Mouse (Mus musculus) forebrain, embryonic 13.5 days (tissue): Measurements from ENCODE around the gene Tcp11l1. TPM values are rescaled to one million over a fixed set of nuclear protein-coding genes. Genes with fewer than 3 reads are reported as not detected.

ENCODE experiments used
- ATAC-seq: fragments of 200-750 bp; cut with Nextera tagmentation; 2 replicates; pipeline ENCODE4 v1.8.0; 2017
- H3K27ac ChIP-seq: fragments of 300-500 bp; sonication (generic); 2 replicates; pipeline ENCODE4 v1.5.1; 2015; ENCODE audit warnings: inconsistent platforms, mild to moderate bottlenecking, moderate library complexity
- H3K27me3 ChIP-seq: fragments of 300-500 bp; sonication (generic); 2 replicates; pipeline ENCODE4 v1.6.1; 2015; ENCODE audit warnings: mild to moderate bottlenecking, inconsistent platforms
- H3K36me3 ChIP-seq: fragments of 300-500 bp; sonication (generic); 2 replicates; pipeline ENCODE4 v1.6.1; 2015; ENCODE audit warnings: mild to moderate bottlenecking, inconsistent platforms; ENCODE audit not compliant: poor library complexity, severe bottlenecking
- H3K4me1 ChIP-seq: fragments of 300-500 bp; sonication (generic); 2 replicates; pipeline ENCODE4 v1.6.1; 2015; ENCODE audit warnings: inconsistent platforms
- H3K4me2 ChIP-seq: fragments of 300-500 bp; sonication (generic); 2 replicates; pipeline ENCODE4 v1.6.1; 2015; ENCODE audit warnings: inconsistent platforms, mild to moderate bottlenecking, moderate library complexity
- H3K4me3 ChIP-seq: fragments of 300-500 bp; sonication (generic); 2 replicates; pipeline ENCODE4 v1.5.1; 2015; ENCODE audit warnings: mild to moderate bottlenecking, inconsistent platforms
- H3K9ac ChIP-seq: fragments of 300-500 bp; sonication (generic); 2 replicates; pipeline ENCODE4 v1.6.1; 2015; ENCODE audit warnings: mild to moderate bottlenecking, inconsistent platforms
- H3K9me3 ChIP-seq: fragments of 300-500 bp; sonication (generic); replicated peaks from 2 replicates; pipeline ENCODE4 v1.6.1; 2016; ENCODE audit warnings: inconsistent platforms
- WGBS: fragments of 180-500 bp; shearing (Covaris S2); methylation state at CpG from one replicate; pipeline ENCODE4 v1.1.7; 2015; 5-methylcytosine and 5-hydroxymethylcytosine counted together
- polyA plus RNA-seq: library from polyadenylated mRNA; unstranded; fragments of >200 nt; fragmentation: Nextera tagmentation; extraction: Ambion mirVana; gene quantifications from 2 replicates; pipeline ENCODE4 v1.2.1, GENCODE M21; 2015

Gene Tcp11l1
- 66.0 and 66.1 TPM in 2 replicates for polyA plus RNA-seq

DNA sequence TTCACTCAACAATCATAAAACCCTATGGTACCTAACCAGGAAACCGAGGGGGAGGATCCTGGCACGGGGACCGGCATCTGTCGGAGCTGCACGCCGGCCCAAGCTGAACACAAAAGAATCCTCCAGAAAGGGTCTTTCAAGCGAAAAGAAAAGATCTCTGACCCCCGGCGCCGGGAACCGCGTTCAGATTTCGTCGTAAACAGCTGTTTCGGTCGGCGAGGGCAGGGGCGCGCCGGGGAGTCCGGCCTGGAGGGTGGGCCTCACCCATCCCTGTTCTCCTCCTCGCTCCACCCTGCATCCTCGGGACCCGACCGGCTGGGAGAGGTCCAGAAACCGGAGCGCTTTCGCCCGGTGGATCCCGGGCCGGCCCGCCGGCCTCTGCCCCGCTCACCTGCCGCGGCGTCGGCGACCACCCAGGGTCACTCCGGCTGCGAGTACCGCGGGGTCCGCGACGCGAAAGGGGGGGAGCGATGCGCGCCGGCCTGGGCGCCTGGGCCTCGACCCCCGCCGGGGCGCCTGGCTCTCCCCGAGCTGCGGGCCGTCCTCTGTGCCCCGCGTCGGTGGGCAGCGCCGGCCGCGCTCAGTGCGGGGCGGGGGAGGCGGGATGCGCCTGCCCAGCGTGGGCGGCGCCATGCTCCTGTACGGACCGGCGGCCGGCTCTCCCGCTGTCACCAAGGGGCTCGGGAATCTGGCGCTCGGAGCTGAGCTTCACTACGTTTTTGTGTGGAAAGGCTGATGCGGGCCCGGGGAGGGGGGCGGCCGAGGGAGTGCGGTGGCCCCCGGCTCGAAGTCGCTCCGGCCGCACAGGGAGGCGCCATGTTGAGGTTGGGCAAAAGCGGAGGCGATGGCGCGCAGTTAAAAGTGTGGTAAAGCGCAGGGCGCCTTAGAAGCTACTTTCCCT, at the start of gene Tcp11l1:
Gene Tcp11l1, minus strand, starts transcription at position 585 of the 901 bp plus-strand sequence.
- WGBS: under 1% methylated on average over 81 of the region's 99 CpGs
- Histone ChIP-seq H3K27ac (peak within 1 kb of the TSS; percentile 91), H3K9ac (peak within 1 kb of the TSS; percentile 83)

DNA sequence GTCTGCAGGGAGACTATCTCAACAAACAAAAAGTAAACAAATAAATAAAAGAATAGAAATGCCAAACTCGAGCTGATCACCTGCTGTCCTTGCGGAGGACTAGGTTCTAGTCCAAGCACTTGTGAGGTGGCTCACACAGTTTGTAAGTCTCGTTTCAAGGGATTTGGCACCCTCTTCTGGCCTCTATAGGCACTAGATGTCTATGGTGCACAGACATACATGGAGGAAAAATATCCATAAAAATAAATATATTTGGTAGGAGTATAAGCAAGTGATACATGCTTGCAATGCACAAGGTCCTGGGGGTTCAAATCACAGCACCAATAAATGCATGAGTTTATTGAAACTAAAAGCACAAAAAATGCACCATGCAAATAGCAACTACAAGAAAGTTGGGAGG, 38.6 kb upstream of the Tcp11l1 start:
- 64% methylated on average over 3 of the region's 3 CpGs for WGBS
- H3K9ac ChIP-seq: no peak overlapping the region
- ATAC-seq: 0 out of 2 replicates have a peak, but pooled peaks have one; percentile 69
- no peaks in the 10 kb centered on the region for H3K9me3 ChIP-seq
- no peak overlapping the region for H3K4me3 ChIP-seq
- H3K27ac ChIP-seq: no peak overlapping the region
- H3K4me1 ChIP-seq: no peaks in the 10 kb centered on the region
- peaks cover 11% of the 10 kb centered on the region for H3K36me3 ChIP-seq
- H3K27me3 ChIP-seq: no peaks in the 10 kb centered on the region
- H3K4me2 ChIP-seq: no peak overlapping the region

More for the DNA sequence above, at the start of gene Tcp11l1:
- H3K9me3 ChIP-seq: no peaks in the 10 kb centered on the region
- ATAC-seq: peak; percentile 96
- H3K4me3 ChIP-seq: peak within 1 kb of the TSS; percentile 75
- peak within 1 kb of the TSS; percentile 70 for H3K4me2 ChIP-seq
- no peaks in the 10 kb centered on the region for H3K27me3 ChIP-seq
- H3K4me1 ChIP-seq: peaks cover 28% of the 10 kb centered on the region
- peaks cover 5% of the 10 kb centered on the region; the same call in 1 of the 2 replicates for H3K36me3 ChIP-seq

- H3K36me3 ChIP-seq: peaks cover 7% of the 10 kb centered on the region
- H3K4me3 ChIP-seq: no peak overlapping the region
- no peaks in the 10 kb centered on the region for H3K4me1 ChIP-seq
- no peak overlapping the region for H3K27ac ChIP-seq
- no peaks in the 10 kb centered on the region for H3K9me3 ChIP-seq
- no peak overlapping the region for H3K9ac ChIP-seq
- peaks cover 2% of the 10 kb centered on the region; the same call in 1 of the 2 replicates for H3K27me3 ChIP-seq
- no peak for ATAC-seq
- 79% methylated on average over 5 of the region's 5 CpGs for WGBS
- H3K4me2 ChIP-seq: no peak overlapping the region
These were observed 36.7 kb upstream of the Tcp11l1 start for GRCm38 (mm10) chr2:104748652-104749183.

GRCm38 (mm10) chr2:104746251-104746650, 34.3 kb upstream of the Tcp11l1 start:
- H3K4me2 ChIP-seq: no peak overlapping the region
- no peaks in the 10 kb centered on the region for H3K9me3 ChIP-seq
- H3K27me3 ChIP-seq: peaks cover 15% of the 10 kb centered on the region; the same call in 1 of the 2 replicates
- ATAC-seq: no peak
- H3K4me1 ChIP-seq: peaks cover 17% of the 10 kb centered on the region
- no peak overlapping the region for H3K27ac ChIP-seq
- no peaks in the 10 kb centered on the region for H3K36me3 ChIP-seq
- no peak overlapping the region for H3K9ac ChIP-seq
- H3K4me3 ChIP-seq: no peak overlapping the region
- 55% methylated on average over 8 of the region's 8 CpGs for WGBS

DNA sequence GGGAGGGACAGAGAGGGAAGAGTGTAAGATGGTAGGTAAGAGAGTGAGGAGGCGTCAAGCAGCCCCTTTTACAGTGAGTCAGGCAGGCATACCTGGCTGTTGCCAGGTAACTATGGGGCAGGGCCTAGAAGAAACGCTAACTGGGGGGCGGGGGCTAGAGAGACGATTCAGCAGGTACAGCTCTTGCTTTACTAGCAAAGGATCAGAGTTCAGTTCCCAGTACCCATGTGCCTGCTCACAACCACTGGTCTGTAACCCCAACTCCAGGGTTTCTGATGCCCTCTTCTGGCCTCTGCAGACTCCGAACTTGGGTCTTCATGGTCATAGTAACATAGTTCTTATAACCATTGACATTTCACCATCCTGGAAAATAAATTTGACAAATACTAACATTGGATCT, 32.0 kb upstream of the Tcp11l1 start:
- WGBS: 55% methylated on average over 5 of the region's 5 CpGs
- Histone ChIP-seq H3K4me3 (no peak overlapping the region), H3K27ac (no peak overlapping the region), H3K27me3 (peaks cover 28% of the 10 kb centered on the region; the same call in 1 of the 2 replicates), H3K4me2 (no peak overlapping the region), H3K9me3 (no peaks in the 10 kb centered on the region), H3K36me3 (no peaks in the 10 kb centered on the region), H3K4me1 (peaks cover 28% of the 10 kb centered on the region), H3K9ac (no peak overlapping the region)
- no peak for ATAC-seq

- peak overlapping the region; percentile 58 for H3K4me3 ChIP-seq
- peak overlapping the region; percentile 98 for H3K4me2 ChIP-seq
- H3K36me3 ChIP-seq: no peaks in the 10 kb centered on the region
- H3K4me1 ChIP-seq: peaks cover 28% of the 10 kb centered on the region
- 16% methylated on average over 7 of the region's 7 CpGs for WGBS
- no peaks in the 10 kb centered on the region for H3K9me3 ChIP-seq
- H3K27me3 ChIP-seq: peaks cover 28% of the 10 kb centered on the region; the same call in 1 of the 2 replicates
- ATAC-seq: no peak
- no peak overlapping the region for H3K27ac ChIP-seq
- H3K9ac ChIP-seq: peak overlapping the region; percentile 72; the same call in 1 of the 2 replicates
These were observed 31.2 kb upstream of the Tcp11l1 start for GRCm38 (mm10) chr2:104743160-104743559.

DNA sequence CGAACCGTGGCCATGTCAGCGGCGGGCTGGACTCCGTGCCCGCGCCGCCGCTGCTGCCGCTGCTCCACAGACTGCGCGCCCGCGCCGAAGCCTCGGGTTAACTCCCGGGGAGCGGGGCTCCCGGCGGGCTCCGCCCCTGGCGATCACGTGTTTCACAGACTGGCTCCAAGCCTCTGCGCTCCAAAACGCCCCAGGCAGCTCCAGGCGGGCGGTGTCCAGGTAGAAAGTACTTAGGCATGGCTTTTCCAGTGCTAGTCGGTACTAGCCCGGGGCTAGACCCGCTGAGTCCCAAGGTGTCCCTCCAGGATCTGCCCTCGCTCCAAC, 30.7 kb upstream of the Tcp11l1 start, which contains the start of gene Depdc7:
Gene Depdc7, minus strand, starts transcription at position 138 of the 324 bp plus-strand sequence.
- Histone ChIP-seq H3K9me3 (no peaks in the 10 kb centered on the region), H3K9ac (peak within 1 kb of the TSS; percentile 72), H3K4me1 (peaks cover 28% of the 10 kb centered on the region), H3K36me3 (no peaks in the 10 kb centered on the region), H3K27ac (no peak within 1 kb of the TSS), H3K4me3 (peak within 1 kb of the TSS; percentile 58), H3K4me2 (peak within 1 kb of the TSS; percentile 98), H3K27me3 (peaks cover 28% of the 10 kb centered on the region; the same call in 1 of the 2 replicates)
- peak; percentile 92 for ATAC-seq
- under 1% methylated on average over 31 of the region's 31 CpGs for WGBS

DNA sequence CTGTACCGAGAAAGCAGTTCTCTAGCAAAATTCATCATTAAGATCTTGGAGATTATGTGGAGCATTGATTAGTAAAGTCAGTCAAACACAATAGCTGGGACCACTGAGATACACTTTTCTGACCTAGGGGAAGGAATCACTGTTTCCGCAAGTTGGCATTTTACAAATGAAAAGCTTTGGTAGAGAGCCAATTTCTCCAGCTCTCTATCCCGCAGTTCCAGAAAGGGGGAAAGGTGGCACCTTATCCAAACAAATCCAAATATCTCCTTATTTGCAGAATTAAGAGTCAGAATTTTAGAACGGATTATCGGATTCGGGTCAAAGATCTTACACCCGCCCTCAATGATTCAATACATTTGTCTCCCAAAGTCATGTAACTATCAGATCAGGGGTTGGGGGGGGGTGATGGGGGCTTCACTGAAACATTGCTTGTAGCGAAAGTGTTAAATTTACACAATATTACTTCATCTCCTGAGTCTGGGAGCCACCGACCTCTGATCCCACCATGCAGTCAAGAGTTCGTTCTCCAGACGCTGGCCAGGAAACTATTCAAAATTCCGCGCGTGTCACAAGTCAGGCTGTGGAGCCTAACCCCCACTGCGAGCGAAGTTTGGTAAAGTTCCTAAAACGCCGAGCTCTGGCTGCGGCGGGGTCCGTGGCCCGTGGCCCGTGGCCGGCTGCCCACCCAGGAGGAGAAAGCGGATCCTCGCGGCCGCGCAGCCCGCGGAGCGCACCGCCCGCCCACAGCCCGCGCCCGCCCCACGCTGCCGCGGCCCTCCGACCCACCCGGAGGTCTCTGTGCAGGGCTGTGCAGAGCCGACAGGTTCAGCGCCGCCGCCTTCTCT, 30.1 kb upstream of the Tcp11l1 start:
- H3K4me1 ChIP-seq: peaks cover 28% of the 10 kb centered on the region
- H3K36me3 ChIP-seq: no peaks in the 10 kb centered on the region
- 5% methylated on average over 43 of the region's 46 CpGs for WGBS
- H3K9me3 ChIP-seq: no peaks in the 10 kb centered on the region
- peak overlapping the region; percentile 58 for H3K4me3 ChIP-seq
- H3K27me3 ChIP-seq: peaks cover 28% of the 10 kb centered on the region; the same call in 1 of the 2 replicates
- peak overlapping the region; percentile 98 for H3K4me2 ChIP-seq
- peak overlapping the region; percentile 72 for H3K9ac ChIP-seq
- no peak; the same call in 1 of the 2 replicates for ATAC-seq
- no peak overlapping the region for H3K27ac ChIP-seq

DNA sequence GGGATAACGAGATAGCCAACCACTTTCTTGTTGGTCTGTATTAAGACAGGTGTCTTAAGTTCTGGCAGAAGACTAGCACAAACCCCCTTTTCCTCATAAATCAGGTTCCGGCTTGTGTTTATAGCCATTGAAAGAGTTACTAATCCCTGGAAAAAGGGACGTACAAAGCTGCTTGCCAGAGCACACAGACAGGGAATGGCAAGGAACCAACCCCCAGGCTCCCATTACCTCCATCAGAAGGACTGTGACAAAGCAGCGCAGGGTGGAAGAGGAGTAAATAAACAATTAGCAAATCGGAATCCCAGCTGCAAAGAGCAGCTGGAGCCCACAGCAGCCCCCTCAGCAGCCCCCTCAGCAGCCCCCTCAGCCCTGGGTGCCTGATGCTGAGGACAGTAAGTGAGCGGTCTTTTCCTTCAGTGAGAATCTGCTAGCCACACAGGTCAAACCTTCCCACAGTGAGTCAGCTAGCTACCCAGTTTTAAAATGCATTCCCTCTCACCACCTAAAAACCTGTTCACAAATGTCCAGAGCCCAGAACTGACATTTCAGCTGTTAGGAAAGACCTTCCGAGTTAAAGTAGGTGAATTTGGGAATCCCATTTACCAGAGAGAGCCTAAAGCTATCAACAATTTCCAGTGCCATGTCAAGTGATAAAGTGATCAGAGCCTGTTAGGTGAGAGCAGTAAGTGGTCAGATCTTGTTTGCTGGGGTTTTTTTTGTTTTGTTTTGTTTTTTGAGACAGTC, 29.2 kb upstream of the Tcp11l1 start:
- peak; percentile 57; the same call in 1 of the 2 replicates for ATAC-seq
- WGBS: 15% methylated on average over 7 of the region's 7 CpGs
- no peaks in the 10 kb centered on the region for H3K9me3 ChIP-seq
- no peaks in the 10 kb centered on the region for H3K36me3 ChIP-seq
- H3K4me1 ChIP-seq: peaks cover 34% of the 10 kb centered on the region
- H3K4me2 ChIP-seq: peak overlapping the region; percentile 98
- no peak overlapping the region for H3K27ac ChIP-seq
- peaks cover 28% of the 10 kb centered on the region; the same call in 1 of the 2 replicates for H3K27me3 ChIP-seq
- H3K9ac ChIP-seq: peak overlapping the region; percentile 48; the same call in 1 of the 2 replicates
- 0 out of 2 replicates have a peak overlapping the region, but pooled peaks have one; percentile 58 for H3K4me3 ChIP-seq

- H3K9me3 ChIP-seq: no peaks in the 10 kb centered on the region
- H3K9ac ChIP-seq: no peak overlapping the region
- peak overlapping the region; percentile 98 for H3K4me2 ChIP-seq
- H3K4me1 ChIP-seq: peaks cover 36% of the 10 kb centered on the region
- no peak overlapping the region for H3K27ac ChIP-seq
- H3K36me3 ChIP-seq: no peaks in the 10 kb centered on the region
- 51% methylated on average over 7 of the region's 7 CpGs for WGBS
- no peak overlapping the region for H3K4me3 ChIP-seq
- no peak for ATAC-seq
- peaks cover 28% of the 10 kb centered on the region; the same call in 1 of the 2 replicates for H3K27me3 ChIP-seq
These were observed 28.4 kb upstream of the Tcp11l1 start for GRCm38 (mm10) chr2:104740248-104740949.
